Mouse (Mus musculus) liver, adult 2 months (tissue): ENCODE results near the gene Noxred1.

Experiments
- CTCF ChIP-seq: fragments of 200-500 bp; IDR thresholded peaks from 2 replicates; pipeline ENCODE4 v1.5.1; 2011; ENCODE audit warnings: low read depth, low read length, control low read depth
- POLR2A ChIP-seq: fragments of 200-500 bp; IDR thresholded peaks from 2 replicates; pipeline ENCODE4 v1.6.1; 2011; ENCODE audit warnings: low read length, control low read depth; ENCODE audit not compliant: insufficient read depth; ENCODE audit errors: extremely low read depth

DNA sequence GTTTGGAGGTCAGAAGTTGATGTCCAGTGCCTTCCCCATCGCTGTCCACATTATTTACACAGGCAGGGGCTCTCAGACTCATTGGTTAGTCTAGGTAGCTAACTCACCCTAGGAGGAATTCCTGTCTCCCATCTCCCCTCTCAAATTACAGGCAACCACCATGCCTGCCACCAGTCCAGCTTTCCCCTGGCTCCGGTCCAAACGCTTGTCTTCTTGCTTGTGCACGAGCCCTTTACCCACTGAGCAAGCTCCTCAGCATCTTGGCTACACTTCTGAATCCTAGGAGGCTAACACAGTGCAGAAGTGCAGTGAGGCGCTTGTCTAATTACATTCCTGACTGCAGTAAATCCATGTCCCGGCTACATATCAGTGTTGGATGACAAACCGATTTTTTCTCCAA, 19.2 kb downstream of the Noxred1 start:
- TF ChIP-seq CTCF (no peak), POLR2A (no peak)
